In the genomic region with DNA sequence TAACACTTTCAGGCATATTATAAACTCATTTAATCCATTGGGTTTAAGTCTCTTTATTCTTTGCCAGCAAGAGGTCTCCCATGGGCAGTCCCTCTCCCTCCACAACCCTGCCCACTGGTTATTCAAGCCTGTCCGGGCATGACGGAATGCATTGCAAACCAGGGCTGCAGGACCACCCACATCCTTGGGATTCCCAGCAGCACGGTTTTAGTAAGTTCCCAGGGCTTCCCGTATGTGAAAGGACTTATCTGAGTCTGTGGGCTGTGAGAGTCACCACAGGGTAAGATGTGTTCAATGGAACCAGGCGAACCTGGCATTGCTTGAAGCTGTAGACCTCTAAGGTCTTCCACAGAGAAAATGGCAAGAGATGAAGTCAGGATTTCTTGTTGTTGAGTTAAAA, we compare ENCODE assay signal across 17 mouse cellular contexts.
DNase-seq lines count a peak whose midpoint lies in the region; ATAC-seq lines count a peak whose summit lies in the region.
"Had no signal": no experiment of that assay in that cellular context is flagged by ENCODE, and none has a peak within 500 bp of the region (broad histone marks: within the 10 kb centered on the region; RNA-seq: fewer than 3 reads in every experiment).

No protein-coding gene starts in this region.

- peak; percentile 87 for ATAC-seq in kidney, embryonic 16.5 days (ENCODE audit: low FRiP score, low TSS enrichment)
- 0 out of 2 replicates have a peak, but pooled peaks have one; percentile 38 for ATAC-seq in embryonic facial prominence, embryonic 14.5 days (ENCODE audit: low read depth)
- ATAC-seq in intestine, embryonic 15.5 days = no peak
- ATAC-seq: CD4-positive, CD25-positive, alpha-beta regulatory T cell, adult 4 months; intestine, embryonic 16.5 days had no signal

- H3K4me3 ChIP-seq in kidney, embryonic 16.5 days (ENCODE audit: low read length) = no peak overlapping the region
- H3K4me3 ChIP-seq in embryonic facial prominence, embryonic 14.5 days (ENCODE audit: low read depth, low read length) = no peak overlapping the region
- no peak overlapping the region for H3K4me3 ChIP-seq in intestine, embryonic 15.5 days (replicated peaks)
- H3K4me3 ChIP-seq: embryonic facial prominence, embryonic 13.5 days; heart, embryonic 10.5 days; liver, embryonic 13.5 days; stomach, embryonic 15.5 days had no signal

- no peak for DNase-seq in kidney, adult 8-10 months
- peak; percentile 69 for DNase-seq in embryo, embryonic 10.5 days (ENCODE audit: low spot score)
- peak; percentile 51 for DNase-seq in embryonic facial prominence, embryonic 14.5 days (ENCODE audit: low spot score)
- DNase-seq in retina, embryonic 14.5 days (ENCODE audit: low spot score) = peak; percentile 35
- no peak for DNase-seq in layer of hippocampus, postnatal 14 days (ENCODE audit: low spot score in 2 of 2)
- DNase-seq: adrenal gland, postnatal 14 days; cerebellum, postnatal 10 days; gastrocnemius, postnatal 25 days; heart, postnatal 14 days; liver, embryonic 13.5 days had no signal

- peaks cover 4% of the 10 kb centered on the region for H3K9me3 ChIP-seq in kidney, embryonic 16.5 days (ENCODE audit: low read length)
- 0 out of 2 replicates have a peak, but pooled peaks cover 6% of the 10 kb centered on the region for H3K9me3 ChIP-seq in embryonic facial prominence, embryonic 14.5 days (ENCODE audit: control insufficient read depth, low read length)
- no peaks in the 10 kb centered on the region for H3K9me3 ChIP-seq in intestine, embryonic 15.5 days
- H3K9me3 ChIP-seq: liver, embryonic 13.5 days; stomach, embryonic 15.5 days had no signal

- no peak overlapping the region for H3K27ac ChIP-seq in kidney, embryonic 16.5 days (ENCODE audit: low read length)
- no peak overlapping the region for H3K27ac ChIP-seq in embryonic facial prominence, embryonic 14.5 days (replicated peaks; ENCODE audit: low read depth, low read length)
- no peak overlapping the region for H3K27ac ChIP-seq in intestine, embryonic 15.5 days
- H3K27ac ChIP-seq: embryonic facial prominence, embryonic 13.5 days; heart, embryonic 10.5 days; liver, embryonic 13.5 days; stomach, embryonic 15.5 days had no signal

- no peak overlapping the region for H3K4me2 ChIP-seq in kidney, embryonic 16.5 days (replicated peaks; ENCODE audit: low read depth, low read length)
- H3K4me2 ChIP-seq in embryonic facial prominence, embryonic 14.5 days (ENCODE audit: low read depth, low read length) = no peak overlapping the region
- no peak overlapping the region for H3K4me2 ChIP-seq in intestine, embryonic 15.5 days (replicated peaks)
- H3K4me2 ChIP-seq: embryonic facial prominence, embryonic 13.5 days; liver, embryonic 13.5 days; stomach, embryonic 15.5 days had no signal

- H3K4me1 ChIP-seq in kidney, embryonic 16.5 days (ENCODE audit: insufficient read depth, low read length) = peaks cover 17% of the 10 kb centered on the region
- no peaks in the 10 kb centered on the region for H3K4me1 ChIP-seq in embryonic facial prominence, embryonic 14.5 days (ENCODE audit: control insufficient read depth, insufficient read depth, low read length)
- H3K4me1 ChIP-seq in intestine, embryonic 15.5 days (replicated peaks) = no peaks in the 10 kb centered on the region
- H3K4me1 ChIP-seq: liver, embryonic 13.5 days; stomach, embryonic 15.5 days had no signal

- no peaks in the 10 kb centered on the region for H3K36me3 ChIP-seq in kidney, embryonic 16.5 days (ENCODE audit: insufficient read depth, low read length)
- no peaks in the 10 kb centered on the region for H3K36me3 ChIP-seq in embryonic facial prominence, embryonic 14.5 days (ENCODE audit: control insufficient read depth, insufficient read depth, low read length)
- no peaks in the 10 kb centered on the region for H3K36me3 ChIP-seq in intestine, embryonic 15.5 days
- H3K36me3 ChIP-seq: embryonic facial prominence, embryonic 13.5 days; liver, embryonic 13.5 days; stomach, embryonic 15.5 days had no signal

- no peaks in the 10 kb centered on the region for H3K27me3 ChIP-seq in kidney, embryonic 16.5 days (ENCODE audit: insufficient read depth, low read length)
- H3K27me3 ChIP-seq in embryonic facial prominence, embryonic 14.5 days (replicated peaks; ENCODE audit: control insufficient read depth, insufficient read depth, low read length) = no peaks in the 10 kb centered on the region
- no peaks in the 10 kb centered on the region for H3K27me3 ChIP-seq in intestine, embryonic 15.5 days (replicated peaks)
- H3K27me3 ChIP-seq: liver, embryonic 13.5 days; stomach, embryonic 15.5 days had no signal

- no peak overlapping the region for H3K9ac ChIP-seq in kidney, embryonic 16.5 days (replicated peaks; ENCODE audit: low read length)
- H3K9ac ChIP-seq in embryonic facial prominence, embryonic 14.5 days (ENCODE audit: low read depth, low read length) = no peak overlapping the region
- no peak overlapping the region for H3K9ac ChIP-seq in intestine, embryonic 15.5 days
- H3K9ac ChIP-seq: embryonic facial prominence, embryonic 13.5 days; liver, embryonic 13.5 days; stomach, embryonic 15.5 days had no signal

- 30% methylated on average over 5 of the region's 5 CpGs for WGBS in kidney, embryonic 16.5 days
- 34% methylated on average over 5 of the region's 5 CpGs for WGBS in embryonic facial prominence, embryonic 14.5 days
- WGBS in intestine, embryonic 15.5 days = 44% methylated on average over 5 of the region's 5 CpGs

Comparison
In these comparisons a context has a peak if more than half of its experiments do, and no peak if none do; other contexts are left out.
1. DNase-seq: peak in embryo, embryonic 10.5 days (single experiment), embryonic facial prominence, embryonic 14.5 days (single experiment) and retina, embryonic 14.5 days (single experiment); none in kidney, adult 8-10 months (0 of 2) and layer of hippocampus, postnatal 14 days (0 of 2).